ENCODE assay signal across 29 mouse cellular contexts in the genomic region with DNA sequence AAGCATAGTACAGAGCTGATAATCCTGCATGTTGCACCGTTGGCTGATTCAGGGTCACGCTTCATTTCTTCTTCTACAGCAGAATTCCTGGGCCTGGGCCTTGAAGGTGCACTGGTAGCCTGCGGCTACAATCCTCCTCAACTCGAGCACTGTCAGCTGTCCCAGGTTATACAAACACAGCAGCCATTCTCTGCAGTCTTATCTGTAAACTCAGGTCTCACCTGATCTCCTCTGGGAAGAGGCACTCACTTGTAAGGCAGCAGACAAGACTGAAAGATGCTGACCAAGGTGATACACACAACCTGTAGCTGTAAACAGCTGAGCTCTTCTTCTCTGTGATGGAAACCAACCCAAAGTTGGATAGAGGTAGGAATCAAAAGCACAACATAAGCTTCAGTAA. TPM values are rescaled to one million over a fixed set of nuclear protein-coding genes. Genes with fewer than 3 reads are reported as not detected.
DNase-seq lines count a peak whose midpoint lies in the region; ATAC-seq and TF ChIP-seq lines count a peak whose summit lies in the region.
"Had no signal": no experiment of that assay in that cellular context is flagged by ENCODE, and none has a peak within 500 bp of the region (broad histone marks: within the 10 kb centered on the region; RNA-seq: fewer than 3 reads in every experiment).

No protein-coding gene starts in this region.

- H3K27ac ChIP-seq in intestine, postnatal 0 days (ENCODE audit: low read depth, low read length): peak overlapping the region; percentile 60
- no peak overlapping the region for H3K27ac ChIP-seq in intestine, embryonic 15.5 days
- H3K27ac ChIP-seq in liver, embryonic 12.5 days: peak overlapping the region; percentile 83
- H3K27ac ChIP-seq in liver, embryonic 14.5 days: peak overlapping the region; percentile 85
- no peak overlapping the region for H3K27ac ChIP-seq in liver, postnatal 0 days (ENCODE audit: low read depth)
- H3K27ac ChIP-seq: embryonic facial prominence, embryonic 10.5 days; embryonic facial prominence, embryonic 13.5 days; gastrocnemius, adult 2 months; heart, embryonic 10.5 days; heart, embryonic 13.5 days; hindbrain, embryonic 15.5 days had no signal

- no peak for ATAC-seq in intestine, postnatal 0 days
- no peak for ATAC-seq in intestine, embryonic 15.5 days
- no peak for ATAC-seq in liver, embryonic 12.5 days
- ATAC-seq in liver, embryonic 14.5 days (ENCODE audit: insufficient read depth): no peak
- no peak for ATAC-seq in liver, postnatal 0 days
- ATAC-seq: activated CD4-positive, CD25-positive, alpha-beta regulatory T cell, adult 4 months; CD4-positive, CD25-positive, alpha-beta regulatory T cell, adult 4 months; forebrain, embryonic 14.5 days; forebrain, postnatal 0 days had no signal

- DNase-seq in liver, embryonic 14.5 days (ENCODE audit: low read depth in 3 of 3, low spot score in 3 of 3): no peak
- DNase-seq in liver, postnatal 0 days: no peak
- DNase-seq in spleen, adult 12 weeks (ENCODE audit: low spot score): no peak
- no peak for DNase-seq in thymus, postnatal 25 days
- DNase-seq in lung, postnatal 14 days: no peak
- DNase-seq: adrenal gland, adult 8-10 months; adrenal gland, postnatal 25 days; cerebellum, adult 11-12 months; cerebellum, adult 8-10 months; cerebellum, postnatal 10 days; cerebellum, postnatal 36 days; embryo, embryonic 11 days; forebrain, postnatal 0 days; gastrocnemius, adult 2 months; gastrocnemius, postnatal 14 days; heart, adult 18-20 months; heart, postnatal 14 days; heart, postnatal 4 days had no signal

- H3K9me3 ChIP-seq in intestine, postnatal 0 days (ENCODE audit: control insufficient read depth): no peaks in the 10 kb centered on the region
- no peaks in the 10 kb centered on the region for H3K9me3 ChIP-seq in intestine, embryonic 15.5 days
- no peaks in the 10 kb centered on the region for H3K9me3 ChIP-seq in liver, embryonic 12.5 days (replicated peaks)
- no peaks in the 10 kb centered on the region for H3K9me3 ChIP-seq in liver, embryonic 14.5 days (ENCODE audit: control insufficient read depth, low read length)
- H3K9me3 ChIP-seq in liver, postnatal 0 days (ENCODE audit: low read length): no peaks in the 10 kb centered on the region
- H3K9me3 ChIP-seq: embryonic facial prominence, embryonic 10.5 days; embryonic facial prominence, embryonic 13.5 days; heart, embryonic 10.5 days; heart, embryonic 13.5 days; hindbrain, embryonic 15.5 days had no signal

- no peak overlapping the region for H3K9ac ChIP-seq in intestine, postnatal 0 days (ENCODE audit: low read depth, low read length)
- H3K9ac ChIP-seq in intestine, embryonic 15.5 days: no peak overlapping the region
- peak overlapping the region; percentile 29; the same call in 1 of the 2 replicates for H3K9ac ChIP-seq in liver, embryonic 12.5 days
- peak overlapping the region; percentile 52 for H3K9ac ChIP-seq in liver, embryonic 14.5 days (replicated peaks)
- H3K9ac ChIP-seq in liver, postnatal 0 days (replicated peaks): no peak overlapping the region
- H3K9ac ChIP-seq: embryonic facial prominence, embryonic 13.5 days; forebrain, postnatal 0 days; heart, embryonic 13.5 days; hindbrain, embryonic 15.5 days had no signal

- no peak for TF ChIP-seq CTCF in intestine, postnatal 0 days (IDR thresholded peaks at IDR 0.05; ENCODE audit: low read depth)
- no peak for TF ChIP-seq CTCF in liver, embryonic 14.5 days (IDR thresholded peaks at IDR 0.05; ENCODE audit: low read depth)
- TF ChIP-seq CTCF in liver, postnatal 0 days (IDR thresholded peaks at IDR 0.05; ENCODE audit: low read depth): no peak

- no peak overlapping the region for H3K4me2 ChIP-seq in intestine, postnatal 0 days (replicated peaks; ENCODE audit: low read depth)
- H3K4me2 ChIP-seq in intestine, embryonic 15.5 days (replicated peaks): no peak overlapping the region
- peak overlapping the region; percentile 59 for H3K4me2 ChIP-seq in liver, embryonic 12.5 days
- H3K4me2 ChIP-seq in liver, embryonic 14.5 days (ENCODE audit: low read depth): peak overlapping the region; percentile 60
- H3K4me2 ChIP-seq in liver, postnatal 0 days (ENCODE audit: low read depth, low read length): 0 out of 2 replicates have a peak overlapping the region, but pooled peaks have one; percentile 11
- H3K4me2 ChIP-seq: embryonic facial prominence, embryonic 13.5 days; heart, embryonic 13.5 days; hindbrain, embryonic 15.5 days had no signal

- H3K4me3 ChIP-seq in intestine, postnatal 0 days (ENCODE audit: low read depth, low read length): no peak overlapping the region
- no peak overlapping the region for H3K4me3 ChIP-seq in intestine, embryonic 15.5 days (replicated peaks)
- 0 out of 2 replicates have a peak overlapping the region, but pooled peaks have one; percentile 12 for H3K4me3 ChIP-seq in liver, embryonic 12.5 days
- peak overlapping the region in 1 of 2 experiments; percentile 18; a peak in 1 of 4 replicates for H3K4me3 ChIP-seq in liver, embryonic 14.5 days (ENCODE audit: insufficient read depth in 1 of 2, low read depth in 2 of 2, low read length in 2 of 2)
- no peak overlapping the region for H3K4me3 ChIP-seq in liver, postnatal 0 days (ENCODE audit: low read depth, low read length)
- H3K4me3 ChIP-seq: embryonic facial prominence, embryonic 10.5 days; embryonic facial prominence, embryonic 13.5 days; gastrocnemius, adult 2 months; heart, embryonic 10.5 days; heart, embryonic 13.5 days; hindbrain, embryonic 15.5 days had no signal

- no peak for TF ChIP-seq EP300 in liver, embryonic 14.5 days (IDR thresholded peaks at IDR 0.05; ENCODE audit: low read depth)
- TF ChIP-seq EP300 in liver, postnatal 0 days (IDR thresholded peaks at IDR 0.05; ENCODE audit: low read depth): no peak

- peaks cover 11% of the 10 kb centered on the region; the same call in 1 of the 2 replicates for H3K36me3 ChIP-seq in intestine, postnatal 0 days (ENCODE audit: control insufficient read depth, insufficient read depth)
- H3K36me3 ChIP-seq in intestine, embryonic 15.5 days: no peaks in the 10 kb centered on the region; the same call in 1 of the 2 replicates
- peaks cover 48% of the 10 kb centered on the region for H3K36me3 ChIP-seq in liver, embryonic 12.5 days
- H3K36me3 ChIP-seq in liver, embryonic 14.5 days (replicated peaks; ENCODE audit: control insufficient read depth, insufficient read depth, low read depth): peaks cover 12% of the 10 kb centered on the region
- H3K36me3 ChIP-seq in liver, postnatal 0 days (replicated peaks; ENCODE audit: insufficient read depth, low read length): 0 out of 2 replicates have a peak, but pooled peaks cover 2% of the 10 kb centered on the region

- H3K4me1 ChIP-seq in intestine, postnatal 0 days (replicated peaks; ENCODE audit: control insufficient read depth, insufficient read depth, low read length): no peaks in the 10 kb centered on the region; the same call in 1 of the 2 replicates
- peaks cover 10% of the 10 kb centered on the region; the same call in 1 of the 2 replicates for H3K4me1 ChIP-seq in intestine, embryonic 15.5 days (replicated peaks)
- H3K4me1 ChIP-seq in liver, embryonic 12.5 days: peaks cover 72% of the 10 kb centered on the region
- H3K4me1 ChIP-seq in liver, embryonic 14.5 days (replicated peaks; ENCODE audit: control insufficient read depth in 2 of 2, insufficient read depth in 2 of 2, low read length in 1 of 2): peaks cover 31 to 33% of the 10 kb centered on the region in 2 experiments
- peaks cover 13% of the 10 kb centered on the region for H3K4me1 ChIP-seq in liver, postnatal 0 days (ENCODE audit: insufficient read depth)

- WGBS in intestine, postnatal 0 days: 74% methylated on average over 4 of the region's 4 CpGs
- 81% methylated on average over 4 of the region's 4 CpGs for WGBS in intestine, embryonic 15.5 days
- 67% methylated on average over 4 of the region's 4 CpGs for whole genome bisulfite sequencing in liver, embryonic 12.5 days (ENCODE audit: insufficient replicate concordance)
- 65% methylated on average over 4 of the region's 4 CpGs for WGBS in liver, embryonic 14.5 days (ENCODE audit: insufficient replicate concordance)
- 72% methylated on average over 4 of the region's 4 CpGs for WGBS in liver, postnatal 0 days (ENCODE audit: insufficient replicate concordance)

- no peaks in the 10 kb centered on the region for H3K27me3 ChIP-seq in intestine, postnatal 0 days (replicated peaks; ENCODE audit: control insufficient read depth, insufficient read depth, low read length)
- no peaks in the 10 kb centered on the region for H3K27me3 ChIP-seq in intestine, embryonic 15.5 days (replicated peaks)
- no peaks in the 10 kb centered on the region for H3K27me3 ChIP-seq in liver, embryonic 12.5 days (replicated peaks)
- no peaks in the 10 kb centered on the region for H3K27me3 ChIP-seq in liver, embryonic 14.5 days (ENCODE audit: control insufficient read depth, insufficient read depth, low read length)
- H3K27me3 ChIP-seq in liver, postnatal 0 days (ENCODE audit: insufficient read depth, low read length): no peaks in the 10 kb centered on the region
- H3K27me3 ChIP-seq: embryonic facial prominence, embryonic 13.5 days; heart, embryonic 13.5 days; hindbrain, embryonic 15.5 days had no signal

RNA-seq across cellular contexts. Expression of gene Chchd3, which starts 5.1 kb away (rescaled TPM):
- 127 and 134 TPM in 2 replicates for polyA plus RNA-seq in intestine, postnatal 0 days (2015; fragmentation: Nextera tagmentation; extraction: Ambion mirVana)
- 141 and 150 TPM in 2 replicates for polyA plus RNA-seq in intestine, embryonic 15.5 days (2015; fragmentation: Nextera tagmentation; extraction: Ambion mirVana)
- polyA plus RNA-seq in liver, embryonic 12.5 days (2016; fragmentation: Nextera tagmentation; extraction: Ambion mirVana): 102 and 105 TPM in 2 replicates
- polyA plus RNA-seq in liver, embryonic 14.5 days (2012; rRNA removed): 27.6 and 43.9 TPM in 2 replicates
- 76.5 and 82.6 TPM in 2 replicates for polyA plus RNA-seq in liver, embryonic 14.5 days (2014; fragmentation: Nextera tagmentation; extraction: Ambion mirVana)
- 78.8 and 79.7 TPM in 2 replicates for polyA plus RNA-seq in liver, postnatal 0 days (2015; fragmentation: Nextera tagmentation; extraction: Ambion mirVana)

Comparison
In these comparisons a context has a peak if more than half of its experiments do, and no peak if none do; other contexts are left out.
1. H3K27ac ChIP-seq: peak in intestine, postnatal 0 days (single experiment), liver, embryonic 12.5 days (single experiment) and liver, embryonic 14.5 days (single experiment); none in intestine, embryonic 15.5 days (single experiment) and liver, postnatal 0 days (single experiment).
2. H3K9ac ChIP-seq: peak in liver, embryonic 12.5 days (single experiment) and liver, embryonic 14.5 days (single experiment); none in intestine, postnatal 0 days (single experiment), intestine, embryonic 15.5 days (single experiment) and liver, postnatal 0 days (single experiment).
3. H3K4me2 ChIP-seq: peak in liver, embryonic 12.5 days (single experiment), liver, embryonic 14.5 days (single experiment) and liver, postnatal 0 days (single experiment); none in intestine, postnatal 0 days (single experiment) and intestine, embryonic 15.5 days (single experiment).